Mouse (Mus musculus): ENCODE measurements around the gene Zfp39. TPM values are rescaled to one million over a fixed set of nuclear protein-coding genes. Genes with fewer than 3 reads are reported as not detected.
"Not testable (repeated sequence)": the region's sequence is repeated elsewhere in the genome, so short reads cannot be mapped to it uniquely, and the experiment has no call there.

The Zfp39 gene
- polyA plus RNA-seq, 1 experiment from 2014 or later: 8.0 TPM

GRCm38 (mm10) chr11:58870961-58871360 is 33.1 kb downstream of the Zfp39 start:
- Histone ChIP-seq H3K4me3 (replicated peaks) (no peak overlapping the region), H3K36me3 (peaks cover 15% of the 10 kb centered on the region), H3K9me3 (replicated peaks) (no peaks in the 10 kb centered on the region), H3K27me3 (no peaks in the 10 kb centered on the region), H3K27ac (replicated peaks) (no peak overlapping the region), H3K4me1 (peaks cover 9% of the 10 kb centered on the region; the same call in 1 of the 2 replicates), H3K9ac (no peak overlapping the region), H3K4me2 (replicated peaks) (no peak overlapping the region)
- ATAC-seq (ENCODE audit: insufficient number of reproducible peaks, low FRiP score, low TSS enrichment, low read depth): no peak
- WGBS: 88% methylated on average over 4 of the region's 4 CpGs

GRCm38 (mm10) chr11:58867954-58868330 is 36.1 kb downstream of the Zfp39 start:
- WGBS: 73% methylated on average over 6 of the region's 6 CpGs
- H3K27ac ChIP-seq (replicated peaks): no peak overlapping the region
- peak overlapping the region; percentile 21 for H3K9ac ChIP-seq
- H3K4me3 ChIP-seq (replicated peaks): peak overlapping the region; percentile 64
- H3K27me3 ChIP-seq: no peaks in the 10 kb centered on the region
- no peak for ATAC-seq (ENCODE audit: insufficient number of reproducible peaks, low FRiP score, low TSS enrichment, low read depth)
- H3K4me2 ChIP-seq (replicated peaks): peak overlapping the region; percentile 72
- peaks cover 15% of the 10 kb centered on the region for H3K36me3 ChIP-seq
- no peaks in the 10 kb centered on the region for H3K9me3 ChIP-seq (replicated peaks)
- H3K4me1 ChIP-seq: peaks cover 9% of the 10 kb centered on the region; the same call in 1 of the 2 replicates

GRCm38 (mm10) chr11:58867039-58867953 is 36.7 kb downstream of the Zfp39 start, which contains the start of gene 2810021J22Rik:
Gene 2810021J22Rik (plus strand): TSS chr11:58867216.
- no peaks in the 10 kb centered on the region for H3K9me3 ChIP-seq (replicated peaks)
- ATAC-seq (ENCODE audit: insufficient number of reproducible peaks, low FRiP score, low TSS enrichment, low read depth): peak; percentile 87
- H3K27me3 ChIP-seq: no peaks in the 10 kb centered on the region
- H3K4me3 ChIP-seq (replicated peaks): peak within 1 kb of the TSS; percentile 64
- peak within 1 kb of the TSS; percentile 72 for H3K4me2 ChIP-seq (replicated peaks)
- peak within 1 kb of the TSS; percentile 21 for H3K9ac ChIP-seq
- WGBS: 3% methylated on average over 37 of the region's 37 CpGs
- peak within 1 kb of the TSS; percentile 52; the same call in 1 of the 2 replicates for H3K27ac ChIP-seq (replicated peaks)
- H3K36me3 ChIP-seq: peaks cover 15% of the 10 kb centered on the region
- H3K4me1 ChIP-seq: peaks cover 9% of the 10 kb centered on the region; the same call in 1 of the 2 replicates

GRCm38 (mm10) chr11:58860744-58861143 is 43.3 kb downstream of the Zfp39 start:
- no peaks in the 10 kb centered on the region for H3K27me3 ChIP-seq
- WGBS: 94% methylated on average over 8 of the region's 8 CpGs
- H3K4me3 ChIP-seq (replicated peaks): no peak overlapping the region
- no peaks in the 10 kb centered on the region for H3K4me1 ChIP-seq
- H3K9me3 ChIP-seq (replicated peaks): peaks cover 22% of the 10 kb centered on the region
- H3K36me3 ChIP-seq: peaks cover 52% of the 10 kb centered on the region
- no peak overlapping the region for H3K9ac ChIP-seq
- no peak overlapping the region for H3K27ac ChIP-seq (replicated peaks)
- no peak overlapping the region for H3K4me2 ChIP-seq (replicated peaks)
- ATAC-seq (ENCODE audit: insufficient number of reproducible peaks, low FRiP score, low TSS enrichment, low read depth): no peak

GRCm38 (mm10) chr11:58849731-58850130 is 54.3 kb downstream of the Zfp39 start:
- Histone ChIP-seq H3K4me3 (replicated peaks) (no peak overlapping the region), H3K27ac (replicated peaks) (no peak overlapping the region), H3K4me2 (replicated peaks) (no peak overlapping the region), H3K4me1 (peaks cover 8% of the 10 kb centered on the region), H3K27me3 (no peaks in the 10 kb centered on the region), H3K36me3 (peaks cover 42% of the 10 kb centered on the region), H3K9me3 (replicated peaks) (no peaks in the 10 kb centered on the region), H3K9ac (no peak overlapping the region)
- no peak for ATAC-seq (ENCODE audit: insufficient number of reproducible peaks, low FRiP score, low TSS enrichment, low read depth)
- WGBS: 72% methylated on average over 2 of the region's 2 CpGs

- Histone ChIP-seq H3K4me1 (peaks cover 8% of the 10 kb centered on the region), H3K36me3 (peaks cover 29% of the 10 kb centered on the region), H3K9me3 (replicated peaks) (no peaks in the 10 kb centered on the region), H3K27me3 (no peaks in the 10 kb centered on the region), H3K4me2 (replicated peaks) (peak overlapping the region; percentile 70), H3K4me3 (replicated peaks) (peak overlapping the region; percentile 70), H3K27ac (replicated peaks) (no peak overlapping the region), H3K9ac (peak overlapping the region; percentile 77)
- WGBS: 39% methylated on average over 9 of the region's 9 CpGs
- ATAC-seq (ENCODE audit: insufficient number of reproducible peaks, low FRiP score, low TSS enrichment, low read depth): no peak
Observed at GRCm38 (mm10) chr11:58847636-58848035, 56.4 kb downstream of the Zfp39 start.

GRCm38 (mm10) chr11:58846919-58847461 is 57.0 kb downstream of the Zfp39 start, which contains the start of gene Gm12258:
Gene Gm12258 (plus strand): TSS chr11:58847158.
- peak; percentile 99 for ATAC-seq (ENCODE audit: insufficient number of reproducible peaks, low FRiP score, low TSS enrichment, low read depth)
- Histone ChIP-seq H3K4me2 (replicated peaks) (peak within 1 kb of the TSS; percentile 70), H3K27ac (replicated peaks) (peak within 1 kb of the TSS; percentile 63), H3K36me3 (peaks cover 24% of the 10 kb centered on the region), H3K4me3 (replicated peaks) (peak within 1 kb of the TSS; percentile 70), H3K27me3 (no peaks in the 10 kb centered on the region), H3K9ac (peak within 1 kb of the TSS; percentile 77), H3K4me1 (peaks cover 8% of the 10 kb centered on the region), H3K9me3 (replicated peaks) (no peaks in the 10 kb centered on the region)
- under 1% methylated on average over 24 of the region's 24 CpGs for WGBS

- H3K4me3 ChIP-seq (replicated peaks); H3K9ac ChIP-seq; ATAC-seq (ENCODE audit: insufficient number of reproducible peaks, low FRiP score, low TSS enrichment, low read depth); H3K27ac ChIP-seq (replicated peaks); H3K27me3 ChIP-seq; H3K4me2 ChIP-seq (replicated peaks); H3K9me3 ChIP-seq (replicated peaks); H3K36me3 ChIP-seq; H3K4me1 ChIP-seq: not testable (repeated sequence)
Observed at GRCm38 (mm10) chr11:58838951-58839350, 65.1 kb downstream of the Zfp39 start, which contains the start of gene Olfr311. Gene Olfr311 (plus strand): TSS chr11:58839251.

Other genes with a start within 250 kb of the Zfp39 start
- 0.11 TPM in 1 of 2 replicates, not detected in the other for gene Olfr322, start 245.4 kb downstream of the Zfp39 start, polyA plus RNA-seq (2015; fragmentation: Nextera tagmentation; extraction: Ambion mirVana)
- gene Olfr320, start 223.1 kb downstream of the Zfp39 start, polyA plus RNA-seq (2015; fragmentation: Nextera tagmentation; extraction: Ambion mirVana): not detected in 2 replicates
- gene Olfr319, start 205.1 kb downstream of the Zfp39 start, polyA plus RNA-seq (2015; fragmentation: Nextera tagmentation; extraction: Ambion mirVana): not detected in 2 replicates
- not detected in 2 replicates for gene Olfr318, start 180.2 kb downstream of the Zfp39 start, polyA plus RNA-seq (2015; fragmentation: Nextera tagmentation; extraction: Ambion mirVana)
- 0.11 TPM in 1 of 2 replicates, not detected in the other for gene Olfr317, start 165.0 kb downstream of the Zfp39 start, polyA plus RNA-seq (2015; fragmentation: Nextera tagmentation; extraction: Ambion mirVana)
- 0.16 TPM in 1 of 2 replicates, not detected in the other for gene Olfr316, start 151.5 kb downstream of the Zfp39 start, polyA plus RNA-seq (2015; fragmentation: Nextera tagmentation; extraction: Ambion mirVana)
- not detected in 2 replicates for gene Olfr315, start 131.0 kb downstream of the Zfp39 start, polyA plus RNA-seq (2015; fragmentation: Nextera tagmentation; extraction: Ambion mirVana)
- gene Olfr314, start 121.3 kb downstream of the Zfp39 start, polyA plus RNA-seq (2015; fragmentation: Nextera tagmentation; extraction: Ambion mirVana): not detected in 2 replicates
- 8.8 and 13.1 TPM in 2 replicates for gene Fam183b, start 102.3 kb downstream of the Zfp39 start, polyA plus RNA-seq (2015; fragmentation: Nextera tagmentation; extraction: Ambion mirVana)
- gene Olfr313, start 89.2 kb downstream of the Zfp39 start, polyA plus RNA-seq (2015; fragmentation: Nextera tagmentation; extraction: Ambion mirVana): 0.08 TPM in 1 of 2 replicates, not detected in the other
- gene Olfr312, start 75.0 kb downstream of the Zfp39 start, polyA plus RNA-seq (2015; fragmentation: Nextera tagmentation; extraction: Ambion mirVana): not detected in 2 replicates
- not detected in 2 replicates for gene Olfr311, start 65.0 kb downstream of the Zfp39 start, polyA plus RNA-seq (2015; fragmentation: Nextera tagmentation; extraction: Ambion mirVana)
- 7.3 and 10.0 TPM in 2 replicates for gene Gm12258, start 57.1 kb downstream of the Zfp39 start, polyA plus RNA-seq (2015; fragmentation: Nextera tagmentation; extraction: Ambion mirVana)
- 7.1 and 7.2 TPM in 2 replicates for gene 2810021J22Rik, start 37.0 kb downstream of the Zfp39 start, polyA plus RNA-seq (2015; fragmentation: Nextera tagmentation; extraction: Ambion mirVana)
- gene Btnl10, start 13.7 kb upstream of the Zfp39 start, polyA plus RNA-seq (2015; fragmentation: Nextera tagmentation; extraction: Ambion mirVana): not detected in 2 replicates
- 243 and 249 TPM in 2 replicates for gene Rnf187, start 34.7 kb upstream of the Zfp39 start, polyA plus RNA-seq (2015; fragmentation: Nextera tagmentation; extraction: Ambion mirVana)
- gene Hist3h2ba, start 44.7 kb upstream of the Zfp39 start, polyA plus RNA-seq (2015; fragmentation: Nextera tagmentation; extraction: Ambion mirVana): 43.6 and 55.8 TPM in 2 replicates
- 37.0 and 38.3 TPM in 2 replicates for gene Hist3h2a, start 50.5 kb upstream of the Zfp39 start, polyA plus RNA-seq (2015; fragmentation: Nextera tagmentation; extraction: Ambion mirVana)
- gene Trim17, start 50.5 kb upstream of the Zfp39 start, polyA plus RNA-seq (2015; fragmentation: Nextera tagmentation; extraction: Ambion mirVana): 0.42 and 0.59 TPM in 2 replicates
- 23.3 and 24.1 TPM in 2 replicates for gene Trim11, start 73.9 kb upstream of the Zfp39 start, polyA plus RNA-seq (2015; fragmentation: Nextera tagmentation; extraction: Ambion mirVana)
- 2.4 and 3.5 TPM in 2 replicates for gene Obscn, start 232.2 kb upstream of the Zfp39 start, polyA plus RNA-seq (2015; fragmentation: Nextera tagmentation; extraction: Ambion mirVana)